Mouse (Mus musculus) kidney, postnatal 36 days (tissue): ENCODE results near the gene Olfr749.
"Not testable (repeated sequence)": the region's sequence is repeated elsewhere in the genome, so short reads cannot be mapped to it uniquely, and the experiment has no call there.

Experiments used
- DNase-seq, 2 experiments: peaks; one replicate each; pipeline ENCODE4 v3.0.0; 2021 to 2022; ENCODE audit warnings: mixed read lengths in 2 of 2

Gene Olfr749

GRCm38 (mm10) chr14:50744994-50745393 lies at the start of gene Olfr749:
Gene Olfr749 (minus strand): TSS chr14:50745094.
- no peak for DNase-seq

DNA sequence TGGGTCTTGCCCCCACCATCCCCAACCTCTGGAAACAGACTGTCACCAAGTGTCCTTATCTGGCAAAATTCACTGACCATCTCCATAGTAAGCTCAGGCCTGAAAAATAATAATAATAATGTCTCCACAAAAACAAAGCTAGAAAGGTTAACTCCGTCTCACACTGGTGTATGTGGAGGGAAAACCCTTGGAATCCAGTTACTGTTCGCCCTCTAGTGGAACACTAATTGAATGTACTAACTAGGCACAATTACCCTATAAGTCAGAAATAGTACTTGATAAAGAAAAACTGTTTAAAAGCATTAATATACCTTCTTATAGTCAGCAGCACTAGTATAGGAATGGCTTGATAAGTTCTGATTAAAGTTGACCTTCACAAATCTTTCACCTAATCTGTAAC lies 43.3 kb upstream of the Olfr749 start:
- no peak for DNase-seq

- peak; percentile 92 to 97 for DNase-seq
Measured at GRCm38 (mm10) chr14:50785251-50785637, 40.4 kb upstream of the Olfr749 start, which contains the start of gene Ttc5. Gene Ttc5 (minus strand): TSS chr14:50785519.

- DNase-seq: peak in 1 of 2 experiments; percentile 36
Measured at GRCm38 (mm10) chr14:50784391-50785250, 39.7 kb upstream of the Olfr749 start.

- DNase-seq: no peak
Measured at GRCm38 (mm10) chr14:50782166-50782565, 37.3 kb upstream of the Olfr749 start.

- peak; percentile 6 to 38 for DNase-seq
Measured at GRCm38 (mm10) chr14:50771342-50771741, 26.4 kb upstream of the Olfr749 start.

DNA sequence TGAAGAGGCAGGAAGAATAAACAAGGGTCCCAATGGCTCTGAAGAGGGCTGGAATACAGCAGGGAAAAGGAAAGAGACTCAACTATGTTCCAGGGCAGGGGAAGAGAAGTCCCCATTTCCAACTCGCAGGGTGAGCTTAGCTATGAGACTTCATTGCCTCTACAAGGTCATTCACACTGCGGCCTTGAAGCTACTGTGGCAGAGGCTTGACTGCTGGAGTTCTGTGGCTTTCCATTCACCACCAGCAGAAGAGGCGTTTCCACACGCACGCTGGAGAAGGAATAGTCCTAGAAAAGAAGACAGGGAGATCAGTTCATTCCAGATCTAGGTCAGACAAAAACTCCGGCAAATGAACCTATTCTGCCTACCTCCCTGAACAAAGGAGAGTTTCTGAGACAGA lies 20.8 kb upstream of the Olfr749 start:
- no peak for DNase-seq

- DNase-seq: no peak
Measured at GRCm38 (mm10) chr14:50758416-50759085, 13.7 kb upstream of the Olfr749 start.

DNA sequence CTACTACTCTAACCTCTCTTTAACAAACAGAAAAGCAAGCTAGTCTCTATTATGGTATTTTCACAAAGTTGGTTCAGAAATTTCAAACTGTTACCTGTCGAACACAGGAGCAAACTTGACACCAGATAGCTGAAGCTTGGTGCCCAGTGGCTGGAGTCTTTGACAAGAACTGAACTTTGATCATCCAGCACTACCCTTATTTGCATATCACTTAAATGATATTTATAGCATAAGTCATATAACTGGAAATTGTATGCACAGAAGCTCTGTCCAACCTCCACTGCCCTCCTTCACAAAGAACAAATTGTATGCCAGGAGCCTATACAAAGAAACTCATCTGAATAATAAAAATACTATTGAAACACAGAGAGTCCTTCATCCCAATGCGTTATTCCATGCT lies 3.3 kb downstream of the Olfr749 start:
- DNase-seq: no peak

- no peak for DNase-seq
Measured at GRCm38 (mm10) chr14:50740334-50740733, 4.6 kb downstream of the Olfr749 start.

GRCm38 (mm10) chr14:50722371-50722770 lies 22.5 kb downstream of the Olfr749 start:
- DNase-seq: not testable (repeated sequence)

GRCm38 (mm10) chr14:50719875-50720274 lies 25.0 kb downstream of the Olfr749 start:
- DNase-seq: not testable (repeated sequence)

DNA sequence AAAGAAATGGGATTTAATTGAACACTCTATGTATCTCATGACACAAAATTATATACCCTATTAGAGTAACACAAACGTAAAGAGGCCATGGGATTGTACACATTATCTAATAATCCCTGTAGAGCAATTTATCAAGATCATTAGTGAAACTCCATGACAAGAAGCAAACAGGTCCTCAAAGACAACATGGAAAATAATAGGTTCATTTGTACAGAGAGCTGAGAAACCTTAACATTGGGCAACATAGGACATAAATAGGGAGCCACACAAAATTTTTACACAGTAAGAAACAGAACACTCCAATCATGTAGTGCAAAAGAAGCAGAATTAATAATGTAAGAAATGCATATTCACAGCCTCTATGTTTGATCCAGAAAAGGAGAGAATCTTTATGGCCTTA lies 37.8 kb downstream of the Olfr749 start, which contains the start of gene Olfr748:
Gene Olfr748 (plus strand): TSS at position 301 of the 400 bp plus-strand sequence.
- no peak for DNase-seq

DNA sequence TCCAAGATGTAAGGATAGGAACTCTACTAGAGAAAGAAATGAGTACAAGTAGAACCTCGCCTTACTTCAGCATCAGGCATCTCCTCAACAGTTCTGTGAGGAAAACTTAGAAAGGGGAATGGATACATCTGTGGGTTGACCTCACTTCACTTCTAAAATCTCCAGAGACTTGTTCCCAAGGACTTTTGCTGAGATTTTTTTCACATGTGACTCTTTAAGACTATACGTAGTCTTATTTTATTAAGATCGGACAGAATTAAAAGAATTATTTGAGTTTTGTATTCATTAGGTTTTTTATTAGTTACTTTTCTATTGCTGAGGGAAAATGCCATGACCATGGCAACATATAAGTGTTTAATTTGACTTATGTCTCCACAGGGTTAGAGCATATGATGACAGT lies 51.8 kb downstream of the Olfr749 start, which contains the start of gene Olfr747:
Gene Olfr747 (minus strand): TSS at position 101 of the 400 bp plus-strand sequence.
- DNase-seq: no peak
